Mouse (Mus musculus) thymus, adult 2 months (tissue): ENCODE measurements around the gene Pim3. TPM values are rescaled to one million over a fixed set of nuclear protein-coding genes. Genes with fewer than 3 reads are reported as not detected.

Experiments used
- DNase-seq: peaks from one replicate; pipeline ENCODE4 v3.0.0; 2021
- H3K27ac ChIP-seq: fragments of 200-500 bp; 2 replicates; pipeline ENCODE4 v1.5.1; 2012; ENCODE audit warnings: low read length, control low read depth; ENCODE audit not compliant: control insufficient read depth, insufficient read depth
- H3K27me3 ChIP-seq: fragments of 200-500 bp; 2 replicates; pipeline ENCODE4 v1.6.1; 2012; ENCODE audit warnings: mild to moderate bottlenecking, low read length, moderate library complexity, mixed read lengths; ENCODE audit not compliant: control insufficient read depth, insufficient read depth
- H3K36me3 ChIP-seq: fragments of 200-500 bp; 2 replicates; pipeline ENCODE4 v1.6.1; 2012; ENCODE audit warnings: mild to moderate bottlenecking, low read length, moderate library complexity; ENCODE audit not compliant: control insufficient read depth, insufficient read depth
- H3K4me1 ChIP-seq: fragments of 200-500 bp; replicated peaks from 2 replicates; pipeline ENCODE4 v1.6.1; 2012; ENCODE audit warnings: low read length; ENCODE audit not compliant: control insufficient read depth, insufficient read depth
- H3K4me3 ChIP-seq: fragments of 200-500 bp; 2 replicates; pipeline ENCODE4 v1.5.1; 2012; ENCODE audit warnings: mild to moderate bottlenecking, low read length, control low read depth, moderate library complexity; ENCODE audit not compliant: control insufficient read depth, insufficient read depth
- CTCF ChIP-seq: fragments of 200-500 bp; IDR thresholded peaks from 2 replicates; pipeline ENCODE4 v1.5.1; 2012; ENCODE audit warnings: mild to moderate bottlenecking, control low read depth, low read length, moderate library complexity, borderline replicate concordance; ENCODE audit not compliant: control insufficient read depth, poor library complexity, insufficient read depth; ENCODE audit errors: extremely low read depth
- POLR2A ChIP-seq: fragments of 200-500 bp; IDR thresholded peaks from 2 replicates; pipeline ENCODE4 v1.6.1; 2012; ENCODE audit warnings: mild to moderate bottlenecking, low read length, control low read depth, moderate library complexity; ENCODE audit not compliant: control insufficient read depth, poor library complexity, insufficient read depth; ENCODE audit errors: extremely low read depth
- WGBS: fragments of 180-500 bp; shearing (Covaris S2); methylation state at CpG from one replicate; pipeline ENCODE4 v1.1.7; 2018; 5-methylcytosine and 5-hydroxymethylcytosine counted together
- polyA plus RNA-seq: library from polyadenylated mRNA; depleted of rRNA; stranded (reverse); fragments of >200 nt; gene quantifications from 2 replicates; pipeline ENCODE4 v1.2.3, GENCODE M21; 2012

The Pim3 gene
- polyA plus RNA-seq, 1 experiment, result 35.8 TPM

DNA sequence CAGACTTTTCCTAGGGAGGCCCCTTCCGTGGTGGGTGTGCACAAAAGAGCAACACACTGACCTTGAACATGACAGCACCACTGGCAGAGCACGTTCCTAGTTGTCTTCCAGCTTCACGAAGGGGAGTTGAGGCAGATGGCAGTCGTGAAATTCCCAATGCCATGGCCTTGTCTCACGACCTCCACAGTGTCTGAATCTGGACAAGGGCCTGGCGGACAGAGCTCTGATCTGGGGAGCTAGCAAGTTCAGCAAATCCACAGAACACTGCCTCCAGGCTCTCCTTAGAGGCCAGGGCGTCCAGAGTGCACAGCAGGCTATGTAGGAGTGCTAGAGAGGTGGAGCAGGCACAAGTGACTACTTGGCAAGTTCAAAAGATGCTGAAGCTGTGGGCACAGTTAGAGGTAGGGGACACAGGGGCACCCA is 5.0 kb downstream of the Pim3 start:
- H3K27ac ChIP-seq, result no peak overlapping the region
- peaks cover 8% of the 10 kb centered on the region for H3K4me1 ChIP-seq
- no peak for DNase-seq
- no peak for TF ChIP-seq POLR2A
- TF ChIP-seq CTCF, result no peak
- WGBS, result 90% methylated on average over 7 of the region's 7 CpGs
- no peak overlapping the region for H3K4me3 ChIP-seq
- H3K36me3 ChIP-seq, result peaks cover 8% of the 10 kb centered on the region; the same call in 1 of the 2 replicates
- H3K27me3 ChIP-seq, result no peaks in the 10 kb centered on the region

DNA sequence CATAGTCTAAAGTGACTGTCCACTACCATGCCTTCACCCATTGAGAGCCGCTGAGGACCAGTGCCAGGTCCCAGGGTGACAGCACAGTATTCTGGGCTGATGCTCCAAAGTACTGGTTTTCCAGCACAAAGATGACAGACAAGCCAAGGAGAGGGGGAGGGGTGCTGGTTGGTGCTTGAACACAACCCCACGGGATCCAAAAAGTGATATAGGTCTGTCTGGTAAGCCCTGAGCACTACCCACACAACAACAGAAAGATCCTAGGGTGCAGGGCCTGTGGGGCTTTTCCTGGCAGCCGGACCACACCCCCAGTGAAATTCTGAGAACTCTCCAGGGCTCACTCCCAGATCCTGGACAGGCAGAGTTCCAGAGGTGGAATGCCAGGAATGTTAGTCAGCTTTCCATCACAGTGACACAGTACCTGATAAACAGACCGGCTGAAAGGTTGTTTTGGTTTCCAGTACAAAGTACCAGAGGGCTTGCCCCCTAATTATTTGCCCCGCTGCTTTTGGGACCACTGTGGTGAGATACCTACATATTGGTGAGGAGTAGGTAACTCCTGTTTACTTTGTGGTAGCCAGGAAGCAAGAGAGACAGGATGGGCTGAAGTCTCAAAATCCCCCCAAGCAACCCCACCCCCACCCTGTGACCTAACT is 5.5 kb downstream of the Pim3 start:
- H3K4me3 ChIP-seq, result no peak overlapping the region
- 79% methylated on average over 5 of the region's 5 CpGs for WGBS
- no peak for DNase-seq
- no peaks in the 10 kb centered on the region for H3K27me3 ChIP-seq
- peaks cover 8% of the 10 kb centered on the region for H3K4me1 ChIP-seq
- peaks cover 8% of the 10 kb centered on the region; the same call in 1 of the 2 replicates for H3K36me3 ChIP-seq
- no peak overlapping the region for H3K27ac ChIP-seq
- no peak for TF ChIP-seq POLR2A
- no peak for TF ChIP-seq CTCF

DNA sequence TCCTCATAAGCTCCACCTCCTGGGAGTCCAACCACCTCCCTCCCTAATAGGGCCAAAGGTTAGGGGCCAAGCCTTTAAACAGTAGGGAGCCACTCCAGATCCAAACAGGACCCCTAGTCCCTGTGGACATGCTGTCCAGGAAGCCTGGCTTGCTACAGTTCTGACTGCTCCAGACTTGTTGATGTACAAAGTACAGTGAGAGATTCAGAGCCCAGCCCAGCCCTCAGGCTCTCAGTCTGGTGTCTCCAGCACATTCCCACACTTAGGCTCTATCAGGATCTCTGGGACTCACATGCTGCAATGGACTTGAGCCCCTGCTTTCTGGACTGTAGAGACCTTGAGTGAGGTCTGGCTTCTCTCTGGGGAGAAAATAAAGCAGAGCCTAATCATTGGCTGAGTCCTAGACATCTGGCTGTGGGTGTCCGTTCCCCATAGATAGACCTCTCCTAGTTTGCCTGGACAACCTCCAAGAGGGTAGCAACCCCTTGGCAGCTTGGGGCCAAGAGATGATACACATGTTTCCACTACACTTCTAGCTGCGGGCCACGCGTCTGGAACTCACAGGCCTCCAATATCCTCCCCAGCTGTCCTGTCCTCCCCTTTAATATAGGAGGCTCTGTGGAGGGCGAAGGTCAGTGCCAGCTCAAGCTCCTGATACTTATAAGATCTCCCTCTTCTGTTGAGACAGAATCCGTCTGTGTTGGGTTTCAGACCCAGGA is 6.2 kb downstream of the Pim3 start:
- H3K27me3 ChIP-seq, result no peaks in the 10 kb centered on the region
- 98% methylated on average over 6 of the region's 6 CpGs for WGBS
- H3K27ac ChIP-seq, result no peak overlapping the region
- DNase-seq, result no peak
- no peak overlapping the region for H3K4me3 ChIP-seq
- peaks cover 5% of the 10 kb centered on the region for H3K4me1 ChIP-seq
- H3K36me3 ChIP-seq, result peaks cover 8% of the 10 kb centered on the region; the same call in 1 of the 2 replicates
- TF ChIP-seq POLR2A, result no peak
- no peak for TF ChIP-seq CTCF

DNA sequence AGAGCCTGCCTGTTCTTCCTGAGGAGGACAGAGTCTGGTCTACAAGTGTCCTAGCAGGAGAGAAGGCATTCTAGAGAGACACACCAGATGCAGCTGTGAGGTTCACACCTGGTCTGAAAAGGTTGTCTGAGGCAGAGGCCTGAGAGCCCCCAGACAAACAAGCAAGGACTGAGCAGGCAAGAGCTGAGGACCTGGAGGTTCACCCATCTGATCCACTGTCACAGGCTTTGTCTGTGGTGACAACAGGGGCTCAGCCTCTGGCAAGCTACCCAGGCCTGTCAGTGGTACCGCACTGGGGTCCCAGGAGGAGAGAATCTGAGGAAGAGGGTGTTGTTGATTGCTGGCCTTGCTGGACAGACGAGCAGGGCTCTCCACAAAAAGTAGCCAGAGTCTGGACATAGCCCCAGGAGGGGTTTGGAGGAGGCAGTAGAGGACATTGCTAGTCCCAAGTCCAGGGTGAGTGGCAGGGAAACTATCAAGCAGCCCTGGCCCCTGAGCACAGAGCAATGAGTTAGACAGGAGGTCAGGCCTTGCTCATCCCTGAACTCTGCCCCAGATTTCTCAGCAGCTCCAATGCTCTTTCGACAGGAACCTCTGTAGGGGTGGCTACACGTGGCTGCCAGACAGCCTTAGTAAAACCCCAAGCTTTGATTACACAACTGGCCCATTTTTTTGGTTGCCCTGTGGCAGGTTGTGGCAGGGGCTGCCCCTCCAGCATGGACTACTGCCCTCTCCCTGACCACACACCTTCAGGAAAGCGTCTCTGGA is 8.6 kb downstream of the Pim3 start:
- H3K4me3 ChIP-seq, result no peak overlapping the region
- no peaks in the 10 kb centered on the region for H3K27me3 ChIP-seq
- H3K27ac ChIP-seq, result no peak overlapping the region
- no peak for TF ChIP-seq CTCF
- TF ChIP-seq POLR2A, result no peak
- 82% methylated on average over 5 of the region's 5 CpGs for WGBS
- no peak for DNase-seq
- H3K36me3 ChIP-seq, result no peaks in the 10 kb centered on the region
- no peaks in the 10 kb centered on the region for H3K4me1 ChIP-seq

- 98% methylated on average over 3 of the region's 3 CpGs for WGBS
Measured at GRCm38 (mm10) chr15:88874061-88874460, 12.1 kb downstream of the Pim3 start.

DNA sequence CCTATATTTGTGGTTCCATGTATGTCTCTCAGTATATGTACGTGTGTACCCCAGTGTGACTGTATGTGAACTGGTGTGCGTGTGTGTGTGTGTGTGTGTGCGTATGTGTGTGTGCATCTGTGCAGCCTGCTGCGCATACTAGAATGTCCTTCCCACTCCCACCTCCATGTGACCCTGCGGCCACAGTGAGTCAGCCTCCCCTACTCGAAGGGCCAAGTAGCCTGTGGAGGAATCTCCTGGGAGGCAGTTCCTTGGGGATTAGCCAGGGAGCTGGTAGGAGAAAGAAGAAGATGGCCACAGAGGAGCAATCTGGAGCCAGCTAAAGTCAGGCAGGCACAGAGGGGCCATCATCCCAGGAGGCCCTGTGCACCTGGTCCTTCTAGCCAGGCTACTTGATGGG is 12.5 kb downstream of the Pim3 start:
- no peaks in the 10 kb centered on the region for H3K27me3 ChIP-seq
- 92% methylated on average over 6 of the region's 6 CpGs for WGBS
- no peak for TF ChIP-seq CTCF
- TF ChIP-seq POLR2A, result no peak
- no peaks in the 10 kb centered on the region for H3K4me1 ChIP-seq
- no peak overlapping the region for H3K27ac ChIP-seq
- H3K4me3 ChIP-seq, result no peak overlapping the region
- no peaks in the 10 kb centered on the region for H3K36me3 ChIP-seq
- no peak for DNase-seq

More at GRCm38 (mm10) chr15:88874061-88874460, 12.1 kb downstream of the Pim3 start:
- H3K27me3 ChIP-seq, result no peaks in the 10 kb centered on the region
- H3K4me3 ChIP-seq, result no peak overlapping the region
- no peak for DNase-seq
- no peaks in the 10 kb centered on the region for H3K36me3 ChIP-seq
- TF ChIP-seq POLR2A (no peak), CTCF (no peak)
- no peak overlapping the region for H3K27ac ChIP-seq
- no peaks in the 10 kb centered on the region for H3K4me1 ChIP-seq
